Mouse (Mus musculus) heart, embryonic 15.5 days (tissue): ENCODE measurements around the gene Ercc1. TPM values are rescaled to one million over a fixed set of nuclear protein-coding genes. Genes with fewer than 3 reads are reported as not detected.

Experiments
- ATAC-seq: fragments of 200-750 bp; cut with Nextera tagmentation; replicated peaks from 2 replicates; pipeline ENCODE4 v1.8.0; 2017; ENCODE audit warnings: low read depth, moderate TSS enrichment; ENCODE audit not compliant: insufficient number of reproducible peaks, insufficient read depth, low FRiP score
- H3K27ac ChIP-seq: fragments of 300-500 bp; sonication (generic); 2 replicates; pipeline ENCODE4 v1.5.1; 2015; ENCODE audit warnings: mild to moderate bottlenecking, inconsistent platforms
- H3K27me3 ChIP-seq: fragments of 300-500 bp; sonication (generic); 2 replicates; pipeline ENCODE4 v1.6.1; 2015; ENCODE audit warnings: inconsistent platforms
- H3K36me3 ChIP-seq: fragments of 300-500 bp; sonication (generic); 2 replicates; pipeline ENCODE4 v1.6.1; 2015; ENCODE audit warnings: mild to moderate bottlenecking, inconsistent platforms
- H3K4me1 ChIP-seq: fragments of 300-500 bp; sonication (generic); replicated peaks from 2 replicates; pipeline ENCODE4 v1.6.1; 2015; ENCODE audit warnings: inconsistent platforms
- H3K4me2 ChIP-seq: fragments of 300-500 bp; sonication (generic); 2 replicates; pipeline ENCODE4 v1.6.1; 2015; ENCODE audit warnings: inconsistent platforms, mild to moderate bottlenecking, moderate library complexity
- H3K4me3 ChIP-seq: fragments of 300-500 bp; sonication (generic); 2 replicates; pipeline ENCODE4 v1.5.1; 2015; ENCODE audit warnings: mild to moderate bottlenecking, inconsistent platforms
- H3K9ac ChIP-seq: fragments of 300-500 bp; sonication (generic); 2 replicates; pipeline ENCODE4 v1.6.1; 2015; ENCODE audit warnings: mild to moderate bottlenecking, inconsistent platforms
- H3K9me3 ChIP-seq: fragments of 300-500 bp; sonication (generic); replicated peaks from 2 replicates; pipeline ENCODE4 v1.6.1; 2016; ENCODE audit warnings: inconsistent platforms
- WGBS: fragments of 180-500 bp; shearing (Covaris S2); methylation state at CpG from one replicate; pipeline ENCODE4 v1.1.7; 2015; ENCODE audit warnings: mixed read lengths; 5-methylcytosine and 5-hydroxymethylcytosine counted together
- polyA plus RNA-seq: library from polyadenylated mRNA; unstranded; fragments of >200 nt; fragmentation: Nextera tagmentation; extraction: Ambion mirVana; gene quantifications from 2 replicates; pipeline ENCODE4 v1.2.1, GENCODE M21; 2015

Gene Ercc1
- polyA plus RNA-seq, 1 experiment from 2014 or later, result 60.3 TPM

DNA sequence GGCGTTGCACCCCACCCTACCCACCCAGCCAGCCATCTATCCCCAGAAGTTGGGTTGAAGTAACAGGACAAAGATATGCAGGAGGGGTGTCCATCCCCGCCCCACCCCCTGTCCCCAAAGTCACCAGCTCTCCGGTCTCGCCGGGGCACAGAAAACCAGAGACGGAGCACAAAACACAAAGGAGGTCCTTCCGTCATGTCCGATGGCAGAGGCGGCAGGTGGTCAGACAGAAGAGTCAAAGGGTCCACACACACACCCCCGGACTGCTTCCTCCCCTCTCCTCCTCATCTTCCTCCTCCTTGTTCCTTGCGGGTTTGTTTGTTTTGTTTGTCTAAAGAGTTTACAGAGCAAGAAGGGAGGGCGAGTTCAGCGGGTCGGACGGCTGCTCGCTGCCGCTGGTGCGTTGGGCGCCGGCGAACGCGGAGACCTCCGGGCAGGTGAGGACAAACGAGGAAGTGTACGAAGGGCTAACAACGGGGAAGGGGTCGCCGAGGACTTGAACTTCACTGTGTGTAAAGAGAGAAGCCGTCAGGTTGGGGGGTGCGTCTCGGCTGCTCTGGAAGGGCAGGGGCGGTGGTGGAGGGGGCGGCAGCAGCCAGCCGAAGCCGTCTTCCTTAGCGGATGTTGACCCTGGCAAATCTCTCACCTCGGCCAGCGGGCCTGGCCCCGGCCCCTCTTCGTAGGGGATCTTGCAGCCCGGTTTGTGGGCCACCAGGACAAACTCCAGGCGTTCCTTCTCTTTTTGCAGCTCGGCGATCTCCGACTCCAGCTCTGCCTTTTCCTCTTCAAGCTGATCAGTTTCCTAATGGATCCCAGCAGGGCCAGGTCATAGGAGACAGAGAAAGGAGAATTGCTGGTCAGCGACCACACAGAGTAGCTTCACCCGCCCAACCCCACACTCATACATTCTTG, 39.8 kb upstream of the Ercc1 start:
- Histone ChIP-seq H3K4me3 (peak overlapping the region; percentile 45), H3K27ac (no peak overlapping the region), H3K9ac (peak overlapping the region; percentile 30), H3K9me3 (no peaks in the 10 kb centered on the region), H3K4me1 (peaks cover 47% of the 10 kb centered on the region), H3K36me3 (no peaks in the 10 kb centered on the region), H3K4me2 (peak overlapping the region; percentile 64), H3K27me3 (peaks cover 56% of the 10 kb centered on the region)
- whole genome bisulfite sequencing, result 2% methylated on average over 48 of the region's 48 CpGs
- no peak for ATAC-seq

DNA sequence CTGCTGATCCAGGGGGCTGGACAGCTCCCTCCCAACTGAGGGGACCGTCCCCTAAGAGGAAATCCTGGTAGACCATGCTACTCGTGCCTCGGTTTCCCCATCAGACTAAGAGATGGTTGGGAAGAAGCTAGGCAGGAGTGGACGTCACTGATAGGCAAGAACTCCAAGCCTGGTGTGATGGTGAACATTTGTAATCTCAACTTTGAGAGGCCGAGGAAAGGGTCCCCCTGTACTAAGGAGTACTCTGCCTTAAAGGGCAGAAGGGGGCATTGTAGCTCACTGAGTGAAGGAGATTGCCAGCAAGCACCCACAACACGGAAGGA, 39.2 kb upstream of the Ercc1 start:
- no peak for ATAC-seq
- no peak overlapping the region for H3K27ac ChIP-seq
- peak overlapping the region; percentile 45 for H3K4me3 ChIP-seq
- H3K4me1 ChIP-seq, result peaks cover 47% of the 10 kb centered on the region
- H3K4me2 ChIP-seq, result peak overlapping the region; percentile 64
- no peak overlapping the region for H3K9ac ChIP-seq
- peaks cover 56% of the 10 kb centered on the region for H3K27me3 ChIP-seq
- no peaks in the 10 kb centered on the region for H3K36me3 ChIP-seq
- WGBS, result 13% methylated on average over 6 of the region's 6 CpGs
- H3K9me3 ChIP-seq, result no peaks in the 10 kb centered on the region

DNA sequence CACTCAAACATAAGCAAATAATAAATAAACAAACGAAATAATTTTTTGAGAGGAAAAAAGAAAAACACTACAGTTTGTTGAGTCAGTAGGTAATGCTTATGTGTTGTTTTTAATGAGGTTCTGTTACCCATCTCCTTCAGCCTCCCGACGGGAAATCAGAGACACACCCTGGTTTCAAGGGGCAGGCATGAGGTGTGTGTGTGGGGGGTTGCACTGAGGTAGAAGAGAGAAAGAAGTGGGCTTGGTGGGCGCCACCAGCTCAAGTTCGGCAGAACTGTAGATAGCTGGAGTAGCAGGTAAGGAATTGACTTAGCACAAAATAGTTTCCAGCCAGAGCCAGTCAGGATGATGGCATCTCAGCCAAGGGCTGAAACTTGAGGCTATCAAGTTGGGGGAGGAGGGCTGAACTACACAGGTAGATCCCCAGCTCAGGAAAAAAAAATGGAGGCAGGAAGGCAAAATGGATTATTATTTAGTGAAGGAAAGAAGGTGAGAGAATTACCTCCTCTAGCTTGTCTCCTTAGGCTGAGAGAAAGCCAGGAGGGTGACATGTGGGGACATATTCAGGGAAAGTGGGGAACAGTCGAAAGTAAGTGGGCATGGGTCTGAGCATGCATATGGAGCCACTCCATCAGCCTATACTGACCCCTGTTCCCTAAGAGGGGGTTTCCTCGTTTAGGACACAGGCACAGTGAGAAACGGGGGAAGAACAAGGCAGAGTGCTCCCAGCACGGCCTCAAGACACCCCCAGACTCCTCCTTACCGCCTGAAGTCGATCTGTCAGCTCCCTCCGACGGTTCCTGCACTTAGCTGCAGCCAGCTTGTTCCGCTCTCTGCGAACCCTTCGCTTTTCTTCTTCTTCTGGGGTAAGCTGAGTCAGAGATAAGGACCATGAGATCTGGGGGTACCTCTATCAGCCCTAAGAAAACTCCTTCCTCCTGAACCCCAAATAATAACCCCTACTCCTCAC, 38.5 kb upstream of the Ercc1 start:
- 50% methylated on average over 16 of the region's 16 CpGs for WGBS
- peaks cover 49% of the 10 kb centered on the region for H3K4me1 ChIP-seq
- H3K4me3 ChIP-seq, result no peak overlapping the region
- H3K27ac ChIP-seq, result no peak overlapping the region
- H3K4me2 ChIP-seq, result no peak overlapping the region
- ATAC-seq, result no peak
- H3K9me3 ChIP-seq, result no peaks in the 10 kb centered on the region
- H3K9ac ChIP-seq, result no peak overlapping the region
- H3K36me3 ChIP-seq, result no peaks in the 10 kb centered on the region
- H3K27me3 ChIP-seq, result peaks cover 56% of the 10 kb centered on the region

- H3K27ac ChIP-seq, result no peak overlapping the region
- H3K4me1 ChIP-seq, result peaks cover 41% of the 10 kb centered on the region
- WGBS, result 71% methylated on average over 25 of the region's 25 CpGs
- H3K36me3 ChIP-seq, result no peaks in the 10 kb centered on the region
- no peak overlapping the region; the same call in 1 of the 2 replicates for H3K4me3 ChIP-seq
- no peak for ATAC-seq
- H3K9me3 ChIP-seq, result no peaks in the 10 kb centered on the region
- no peak overlapping the region for H3K9ac ChIP-seq
- peak overlapping the region; percentile 99 for H3K4me2 ChIP-seq
- peaks cover 50% of the 10 kb centered on the region for H3K27me3 ChIP-seq
Observed at GRCm38 (mm10) chr7:19306819-19307738, 37.5 kb upstream of the Ercc1 start.

GRCm38 (mm10) chr7:19307739-19308453, 36.7 kb upstream of the Ercc1 start:
- peak overlapping the region; percentile 87 for H3K27ac ChIP-seq
- H3K36me3 ChIP-seq, result no peaks in the 10 kb centered on the region
- peak; percentile 36 for ATAC-seq
- H3K9me3 ChIP-seq, result no peaks in the 10 kb centered on the region
- H3K4me2 ChIP-seq, result peak overlapping the region; percentile 99
- peak overlapping the region; percentile 57 for H3K4me3 ChIP-seq
- 2% methylated on average over 18 of the region's 18 CpGs for WGBS
- H3K4me1 ChIP-seq, result peaks cover 41% of the 10 kb centered on the region
- peaks cover 41% of the 10 kb centered on the region for H3K27me3 ChIP-seq
- H3K9ac ChIP-seq, result peak overlapping the region; percentile 60

DNA sequence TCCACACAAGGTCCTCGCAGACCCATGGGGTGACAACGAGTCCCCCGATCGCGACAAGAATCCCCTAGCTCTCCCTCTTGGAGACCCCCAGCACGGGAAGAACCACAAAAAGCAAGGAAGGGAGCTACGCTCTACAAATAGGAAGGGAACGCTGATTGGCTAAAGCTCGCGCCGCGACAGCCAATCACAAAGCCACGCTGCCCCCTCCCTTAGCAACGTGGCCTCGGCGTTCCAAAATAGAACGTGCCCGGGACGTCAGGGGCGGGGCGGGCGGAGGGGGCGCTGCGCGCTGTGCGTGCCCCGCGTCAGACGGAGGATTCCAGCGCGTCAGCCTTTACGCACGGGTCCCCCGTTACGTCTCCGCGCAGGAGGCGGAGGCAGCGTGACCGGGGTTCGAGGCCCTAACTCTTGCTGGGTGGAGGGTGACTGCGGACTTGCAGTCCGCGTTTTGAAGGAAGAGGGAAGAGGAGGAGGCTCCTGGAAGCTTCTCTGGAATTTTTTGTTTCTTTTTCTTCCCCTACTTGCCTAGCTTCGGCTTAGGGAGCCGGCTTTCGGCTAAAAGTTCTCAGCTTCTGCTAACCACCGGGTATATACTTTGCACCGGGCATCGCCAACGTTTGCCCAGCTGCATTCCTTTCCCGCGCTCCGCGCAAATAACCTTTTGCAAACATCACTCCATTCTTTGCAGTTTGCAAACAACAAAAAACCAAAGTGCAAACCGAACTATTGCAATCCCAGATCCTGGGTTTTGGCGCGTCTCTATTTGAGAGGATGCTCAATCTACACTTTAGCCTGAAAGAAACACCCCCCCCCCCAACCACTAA, 35.9 kb upstream of the Ercc1 start:
- no peaks in the 10 kb centered on the region for H3K9me3 ChIP-seq
- H3K27me3 ChIP-seq, result peaks cover 39% of the 10 kb centered on the region
- H3K4me2 ChIP-seq, result peak overlapping the region; percentile 99
- peak; percentile 83 for ATAC-seq
- H3K36me3 ChIP-seq, result no peaks in the 10 kb centered on the region
- H3K4me3 ChIP-seq, result peak overlapping the region; percentile 57
- H3K9ac ChIP-seq, result peak overlapping the region; percentile 60
- peak overlapping the region; percentile 87 for H3K27ac ChIP-seq
- WGBS, result under 1% methylated on average over 58 of the region's 58 CpGs
- H3K4me1 ChIP-seq, result peaks cover 38% of the 10 kb centered on the region

DNA sequence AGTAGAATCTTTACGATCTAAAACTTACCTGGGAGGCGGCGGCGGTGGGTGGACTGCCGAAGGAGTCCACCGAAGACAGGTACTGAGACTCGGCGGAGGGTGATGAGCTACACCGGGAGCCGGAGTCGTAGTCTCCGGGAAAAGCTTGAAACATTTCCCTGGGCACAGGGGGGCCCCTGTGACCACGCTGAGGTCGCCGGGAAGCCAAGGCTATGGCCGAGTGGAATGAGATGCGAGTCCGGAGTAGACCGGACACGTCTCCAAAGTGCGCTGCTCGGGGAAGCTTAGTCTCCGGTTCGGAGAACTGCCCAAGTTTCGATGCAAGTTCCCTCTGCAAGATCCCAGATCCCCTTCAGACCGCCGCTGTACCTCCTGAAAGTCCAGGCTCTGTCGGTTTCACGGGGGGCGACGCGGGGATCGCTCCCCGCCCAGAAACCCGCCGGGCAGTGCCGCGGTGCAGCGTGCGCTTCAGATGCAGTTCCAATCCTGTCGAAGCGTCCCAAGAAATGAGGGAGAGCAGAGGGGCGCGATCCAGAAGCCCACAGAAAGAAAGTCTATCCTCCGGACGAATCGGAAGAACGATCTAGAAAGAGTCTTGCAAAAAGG, 35.2 kb upstream of the Ercc1 start:
- no peaks in the 10 kb centered on the region for H3K9me3 ChIP-seq
- H3K4me2 ChIP-seq, result peak overlapping the region; percentile 99
- WGBS, result under 1% methylated on average over 48 of the region's 48 CpGs
- H3K27ac ChIP-seq, result no peak overlapping the region
- peak overlapping the region; percentile 57 for H3K4me3 ChIP-seq
- peaks cover 32% of the 10 kb centered on the region for H3K27me3 ChIP-seq
- no peak for ATAC-seq
- peaks cover 31% of the 10 kb centered on the region for H3K4me1 ChIP-seq
- no peaks in the 10 kb centered on the region for H3K36me3 ChIP-seq
- H3K9ac ChIP-seq, result peak overlapping the region; percentile 59

- H3K27me3 ChIP-seq, result peaks cover 25% of the 10 kb centered on the region
- peak within 1 kb of the TSS; percentile 46; the same call in 1 of the 2 replicates for H3K27ac ChIP-seq
- 1% methylated on average over 48 of the region's 49 CpGs for WGBS
- H3K4me3 ChIP-seq, result peak within 1 kb of the TSS; percentile 57
- H3K36me3 ChIP-seq, result no peaks in the 10 kb centered on the region
- H3K9me3 ChIP-seq, result no peaks in the 10 kb centered on the region
- ATAC-seq, result peak; percentile 86
- H3K9ac ChIP-seq, result peak within 1 kb of the TSS; percentile 59
- peak within 1 kb of the TSS; percentile 99 for H3K4me2 ChIP-seq
- peaks cover 25% of the 10 kb centered on the region for H3K4me1 ChIP-seq
Observed at GRCm38 (mm10) chr7:19309884-19310641, 34.5 kb upstream of the Ercc1 start, which contains the start of gene Fosb. Fosb (minus strand) TSS chr7:19310051.

GRCm38 (mm10) chr7:19311991-19312390, 32.6 kb upstream of the Ercc1 start:
- Histone ChIP-seq H3K27ac (no peak overlapping the region), H3K4me2 (no peak overlapping the region), H3K9ac (no peak overlapping the region), H3K4me3 (no peak overlapping the region), H3K4me1 (peaks cover 28% of the 10 kb centered on the region), H3K36me3 (no peaks in the 10 kb centered on the region), H3K27me3 (peaks cover 5% of the 10 kb centered on the region), H3K9me3 (no peaks in the 10 kb centered on the region)
- no peak for ATAC-seq
- WGBS, result 39% methylated on average over 4 of the region's 4 CpGs
